Mouse (Mus musculus): ENCODE results near the gene Exoc3. TPM values are rescaled to one million over a fixed set of nuclear protein-coding genes. Genes with fewer than 3 reads are reported as not detected.
A peak's percentile ranks its signal among the peaks of the same experiment; 100 is the strongest.

The Exoc3 gene
- 113 and 114 TPM in 2 replicates for polyA plus RNA-seq (2015; fragmentation: Nextera tagmentation; extraction: Ambion mirVana)

DNA sequence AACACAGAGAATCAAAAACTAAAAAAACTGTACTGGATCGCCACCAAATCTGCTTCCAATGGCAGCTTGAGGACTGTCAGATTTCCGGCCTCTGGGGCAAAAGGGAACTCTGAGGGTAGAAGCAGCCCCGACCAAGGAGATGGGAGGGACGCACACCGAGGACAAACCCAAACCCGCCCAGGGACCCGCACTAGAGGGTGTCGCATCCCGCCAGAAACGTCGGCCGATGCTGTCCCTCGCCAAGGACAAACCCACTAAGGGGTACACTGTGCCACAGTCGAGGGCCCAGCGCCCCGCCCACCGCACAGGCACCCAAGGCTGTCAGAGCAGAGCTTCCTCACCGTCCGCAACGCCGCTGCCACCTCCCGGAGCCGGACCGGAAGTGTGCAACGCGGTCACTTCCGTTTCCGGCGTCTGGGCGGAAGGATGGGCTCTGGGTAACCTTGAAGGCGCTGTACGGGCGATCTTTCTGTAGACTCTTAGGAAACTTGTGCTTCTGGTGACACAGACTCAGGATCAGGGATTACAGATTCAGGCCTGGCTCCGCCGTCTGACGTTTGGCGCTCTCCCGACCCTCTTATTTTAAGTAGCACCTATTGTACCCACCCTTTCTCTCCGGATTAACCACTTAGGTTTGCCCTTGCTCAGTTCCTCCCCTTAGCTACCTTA, at the start of gene Exoc3:
Gene Exoc3 (minus strand): TSS at position 416 of the 669 bp plus-strand sequence.
- peaks cover 34% of the 10 kb centered on the region for H3K4me1 ChIP-seq (replicated peaks)
- WGBS, result under 1% methylated on average over 39 of the region's 39 CpGs
- peak; percentile 99 for ATAC-seq (ENCODE audit: low FRiP score)
- H3K4me3 ChIP-seq, result peak within 1 kb of the TSS; percentile 81
- peak within 1 kb of the TSS; percentile 87 for H3K4me2 ChIP-seq
- H3K9me3 ChIP-seq, result no peaks in the 10 kb centered on the region
- H3K27me3 ChIP-seq, result 0 out of 2 replicates have a peak, but pooled peaks cover 3% of the 10 kb centered on the region
- H3K27ac ChIP-seq, result peak within 1 kb of the TSS; percentile 88
- peak within 1 kb of the TSS; percentile 85 for H3K9ac ChIP-seq
- H3K36me3 ChIP-seq, result peaks cover 8% of the 10 kb centered on the region

DNA sequence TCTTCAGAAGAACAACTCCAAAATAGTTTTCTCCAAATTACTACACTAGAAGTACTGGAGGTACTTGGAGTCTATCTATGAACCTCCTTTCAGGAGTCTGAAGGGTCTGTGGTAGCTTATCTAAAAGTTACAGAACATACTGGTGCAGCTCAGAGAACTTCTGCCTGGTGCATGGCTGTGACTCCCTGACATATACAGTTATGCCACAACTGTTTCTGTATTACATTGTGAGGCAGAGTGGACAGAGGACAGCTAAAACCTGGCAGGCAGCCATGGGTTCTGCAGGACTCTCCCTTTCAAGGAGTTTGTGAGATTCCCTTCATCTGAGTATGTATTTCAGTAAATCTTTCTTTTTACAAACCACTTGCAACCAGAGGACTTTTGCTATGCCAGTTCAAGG, 38.0 kb upstream of the Exoc3 start:
- H3K9me3 ChIP-seq, result no peaks in the 10 kb centered on the region
- no peak for ATAC-seq (ENCODE audit: low FRiP score)
- no peak overlapping the region for H3K4me3 ChIP-seq
- no peak overlapping the region for H3K4me2 ChIP-seq
- no peaks in the 10 kb centered on the region for H3K36me3 ChIP-seq
- H3K9ac ChIP-seq, result no peak overlapping the region; the same call in 1 of the 2 replicates
- H3K27me3 ChIP-seq, result no peaks in the 10 kb centered on the region
- H3K4me1 ChIP-seq (replicated peaks), result peaks cover 10% of the 10 kb centered on the region
- no peak overlapping the region for H3K27ac ChIP-seq

GRCm38 (mm10) chr13:74245899-74246231, 37.3 kb upstream of the Exoc3 start:
- no peak overlapping the region; the same call in 1 of the 2 replicates for H3K4me3 ChIP-seq
- 52% methylated on average over 4 of the region's 4 CpGs for WGBS

GRCm38 (mm10) chr13:74245214-74245898, 36.8 kb upstream of the Exoc3 start:
- peaks cover 10% of the 10 kb centered on the region for H3K4me1 ChIP-seq (replicated peaks)

More at GRCm38 (mm10) chr13:74245899-74246231, 37.3 kb upstream of the Exoc3 start:
- H3K9me3 ChIP-seq, result no peaks in the 10 kb centered on the region
- H3K4me1 ChIP-seq (replicated peaks), result peaks cover 10% of the 10 kb centered on the region
- ATAC-seq (ENCODE audit: low FRiP score), result peak; percentile 72
- no peaks in the 10 kb centered on the region for H3K27me3 ChIP-seq
- H3K9ac ChIP-seq, result no peak overlapping the region; the same call in 1 of the 2 replicates
- H3K27ac ChIP-seq, result no peak overlapping the region
- H3K36me3 ChIP-seq, result no peaks in the 10 kb centered on the region
- H3K4me2 ChIP-seq, result peak overlapping the region; percentile 38

GRCm38 (mm10) chr13:74237574-74237973, 29.0 kb upstream of the Exoc3 start:
- Histone ChIP-seq H3K4me3 (no peak overlapping the region), H3K4me1 (replicated peaks) (no peaks in the 10 kb centered on the region), H3K27me3 (no peaks in the 10 kb centered on the region), H3K36me3 (no peaks in the 10 kb centered on the region), H3K9me3 (no peaks in the 10 kb centered on the region), H3K27ac (no peak overlapping the region), H3K4me2 (no peak overlapping the region), H3K9ac (no peak overlapping the region)
- ATAC-seq (ENCODE audit: low FRiP score), result no peak
- 85% methylated on average over 7 of the region's 7 CpGs for WGBS

More at GRCm38 (mm10) chr13:74245214-74245898, 36.8 kb upstream of the Exoc3 start:
- no peak overlapping the region; the same call in 1 of the 2 replicates for H3K4me3 ChIP-seq
- no peak overlapping the region for H3K27ac ChIP-seq
- 25% methylated on average over 17 of the region's 17 CpGs for WGBS
- H3K9me3 ChIP-seq, result no peaks in the 10 kb centered on the region
- peak overlapping the region; percentile 38 for H3K4me2 ChIP-seq
- no peaks in the 10 kb centered on the region for H3K36me3 ChIP-seq
- no peak overlapping the region; the same call in 1 of the 2 replicates for H3K9ac ChIP-seq
- H3K27me3 ChIP-seq, result no peaks in the 10 kb centered on the region
- ATAC-seq (ENCODE audit: low FRiP score), result peak; percentile 98

DNA sequence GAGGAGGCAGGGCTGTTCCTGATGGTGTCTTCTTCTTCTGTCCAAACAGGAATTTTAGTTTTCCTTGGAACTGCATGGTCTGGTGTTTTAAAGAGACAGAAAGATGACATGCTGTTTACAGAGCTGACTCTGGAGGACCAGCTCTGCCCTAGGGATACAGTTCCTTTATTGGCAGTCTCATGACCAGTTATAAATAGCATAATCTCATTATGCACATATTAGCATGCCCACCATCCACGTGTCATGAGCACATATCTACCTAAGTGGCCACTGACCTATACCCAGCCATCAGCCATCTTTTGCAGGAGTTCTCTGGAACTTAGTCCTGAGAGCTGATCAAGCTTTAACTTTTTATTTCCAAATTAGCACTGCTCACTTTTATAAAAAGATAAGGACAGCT, 12.1 kb upstream of the Exoc3 start:
- 41% methylated on average over 1 of the region's 1 CpGs for WGBS
- no peak overlapping the region for H3K27ac ChIP-seq
- ATAC-seq (ENCODE audit: low FRiP score), result no peak
- H3K9me3 ChIP-seq, result no peaks in the 10 kb centered on the region
- no peak overlapping the region for H3K4me2 ChIP-seq
- no peaks in the 10 kb centered on the region for H3K4me1 ChIP-seq (replicated peaks)
- H3K4me3 ChIP-seq, result no peak overlapping the region
- H3K36me3 ChIP-seq, result no peaks in the 10 kb centered on the region
- H3K27me3 ChIP-seq, result no peaks in the 10 kb centered on the region
- no peak overlapping the region for H3K9ac ChIP-seq

GRCm38 (mm10) chr13:74218441-74218840, 9.9 kb upstream of the Exoc3 start:
- Histone ChIP-seq H3K27ac (no peak overlapping the region), H3K9me3 (no peaks in the 10 kb centered on the region), H3K4me3 (no peak overlapping the region), H3K9ac (no peak overlapping the region), H3K4me1 (replicated peaks) (no peaks in the 10 kb centered on the region), H3K36me3 (no peaks in the 10 kb centered on the region), H3K4me2 (no peak overlapping the region), H3K27me3 (no peaks in the 10 kb centered on the region)
- WGBS, result 81% methylated on average over 3 of the region's 3 CpGs
- no peak for ATAC-seq (ENCODE audit: low FRiP score)

DNA sequence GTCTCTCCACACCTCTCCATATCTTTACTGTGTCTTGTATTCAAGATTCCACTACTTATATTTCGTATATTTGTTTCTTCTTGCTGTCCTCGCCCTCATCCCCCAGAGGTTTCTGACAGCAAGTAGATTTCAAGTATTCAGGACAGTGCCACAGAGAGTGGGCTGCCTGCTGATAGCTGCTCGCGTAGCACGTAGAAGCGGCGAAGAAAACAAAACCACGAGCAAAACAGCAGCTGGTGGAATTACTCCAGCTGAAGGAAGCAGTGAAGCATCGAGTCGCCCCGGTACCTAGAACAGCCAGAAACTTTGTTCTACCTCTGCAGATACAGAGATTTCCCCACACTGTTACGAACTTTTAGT, 434 bp upstream of the Exoc3 start:
- H3K36me3 ChIP-seq, result peaks cover 3% of the 10 kb centered on the region
- peak overlapping the region; percentile 88 for H3K27ac ChIP-seq
- 17% methylated on average over 12 of the region's 12 CpGs for WGBS
- peaks cover 34% of the 10 kb centered on the region for H3K4me1 ChIP-seq (replicated peaks)
- peak overlapping the region; percentile 81 for H3K4me3 ChIP-seq
- H3K27me3 ChIP-seq, result 0 out of 2 replicates have a peak, but pooled peaks cover 3% of the 10 kb centered on the region
- no peaks in the 10 kb centered on the region for H3K9me3 ChIP-seq
- ATAC-seq (ENCODE audit: low FRiP score), result peak; percentile 73
- peak overlapping the region; percentile 87 for H3K4me2 ChIP-seq
- H3K9ac ChIP-seq, result peak overlapping the region; percentile 85

DNA sequence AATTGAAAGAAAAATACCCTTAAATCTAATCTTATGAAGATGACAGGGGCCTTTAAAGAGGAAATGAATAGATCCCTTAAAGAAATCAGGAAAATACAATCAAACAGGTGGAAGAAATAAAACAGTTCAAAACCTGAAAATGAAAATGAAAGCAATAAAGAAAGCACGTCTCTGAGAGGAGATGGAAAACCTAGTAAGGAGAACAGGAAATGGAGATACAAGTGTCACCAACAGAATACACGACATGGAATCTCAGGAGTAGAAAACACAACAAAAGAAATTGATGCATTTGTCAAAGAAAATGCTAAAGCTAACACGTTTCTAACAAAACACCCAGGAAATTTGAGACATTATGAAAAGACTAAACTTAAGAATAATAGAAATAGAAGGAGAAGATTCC, 12.1 kb downstream of the Exoc3 start:
- no peak overlapping the region for H3K9ac ChIP-seq
- no peak overlapping the region for H3K27ac ChIP-seq
- no peak overlapping the region for H3K4me2 ChIP-seq
- peaks cover 51% of the 10 kb centered on the region for H3K36me3 ChIP-seq
- no peaks in the 10 kb centered on the region for H3K9me3 ChIP-seq
- no peaks in the 10 kb centered on the region for H3K27me3 ChIP-seq
- no peak overlapping the region for H3K4me3 ChIP-seq
- H3K4me1 ChIP-seq (replicated peaks), result no peaks in the 10 kb centered on the region
- ATAC-seq (ENCODE audit: low FRiP score), result no peak
- WGBS, result 87% methylated on average over 3 of the region's 3 CpGs

GRCm38 (mm10) chr13:74192613-74193012, 15.9 kb downstream of the Exoc3 start:
- ATAC-seq (ENCODE audit: low FRiP score), result no peak
- H3K4me2 ChIP-seq, result no peak overlapping the region
- no peak overlapping the region for H3K27ac ChIP-seq
- no peak overlapping the region for H3K4me3 ChIP-seq
- 84% methylated on average over 6 of the region's 6 CpGs for WGBS
- no peaks in the 10 kb centered on the region for H3K27me3 ChIP-seq
- H3K9ac ChIP-seq, result no peak overlapping the region
- H3K36me3 ChIP-seq, result peaks cover 67% of the 10 kb centered on the region
- H3K4me1 ChIP-seq (replicated peaks), result no peaks in the 10 kb centered on the region
- no peaks in the 10 kb centered on the region for H3K9me3 ChIP-seq

DNA sequence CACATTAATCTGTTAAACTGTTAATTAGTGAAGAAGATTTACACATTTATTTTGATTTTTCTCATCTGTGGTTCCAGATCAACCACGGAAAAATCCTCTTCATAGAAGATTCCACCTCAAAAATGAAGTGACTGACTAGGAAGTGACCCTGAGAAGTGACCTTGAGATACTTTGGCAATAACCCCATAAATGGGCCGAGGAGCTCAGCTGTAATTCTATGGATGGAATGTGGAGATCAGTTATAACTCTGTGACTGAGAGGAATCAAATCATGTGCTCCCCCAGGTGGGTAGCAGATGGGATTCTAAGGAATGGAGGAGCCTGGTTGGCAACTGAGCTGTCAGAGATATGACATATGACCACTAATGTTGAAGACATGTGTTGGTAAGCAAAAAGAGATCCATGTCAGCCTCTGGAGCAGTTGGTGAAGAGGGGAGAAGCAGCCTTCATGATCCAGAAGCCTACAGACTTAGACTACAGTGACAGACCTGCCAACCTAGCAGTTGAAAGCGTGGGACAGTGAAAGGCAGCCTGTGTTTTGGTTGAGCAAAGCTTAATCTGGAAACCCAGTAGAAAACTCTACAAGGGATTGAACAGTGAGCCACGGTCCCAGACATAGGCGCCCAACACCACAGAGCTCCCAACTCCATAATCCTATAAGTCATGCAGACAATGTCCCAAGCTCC, 25.4 kb downstream of the Exoc3 start:
- ATAC-seq (ENCODE audit: low FRiP score), result no peak
- Histone ChIP-seq H3K9ac (no peak overlapping the region), H3K36me3 (peaks cover 71% of the 10 kb centered on the region), H3K4me1 (replicated peaks) (no peaks in the 10 kb centered on the region), H3K4me2 (no peak overlapping the region), H3K27ac (no peak overlapping the region), H3K27me3 (no peaks in the 10 kb centered on the region), H3K9me3 (no peaks in the 10 kb centered on the region), H3K4me3 (no peak overlapping the region)
- WGBS, result 95% methylated on average over 5 of the region's 5 CpGs

- H3K4me2 ChIP-seq, result no peak overlapping the region
- H3K27me3 ChIP-seq, result no peaks in the 10 kb centered on the region
- peaks cover 3% of the 10 kb centered on the region; the same call in 1 of the 2 replicates for H3K4me1 ChIP-seq (replicated peaks)
- H3K36me3 ChIP-seq, result peaks cover 74% of the 10 kb centered on the region
- H3K27ac ChIP-seq, result no peak overlapping the region
- no peak overlapping the region for H3K9ac ChIP-seq
- no peaks in the 10 kb centered on the region for H3K9me3 ChIP-seq
- 96% methylated on average over 5 of the region's 5 CpGs for WGBS
- H3K4me3 ChIP-seq, result no peak overlapping the region
- no peak for ATAC-seq (ENCODE audit: low FRiP score)
Observed at GRCm38 (mm10) chr13:74172036-74172435, 36.5 kb downstream of the Exoc3 start.

Data from hindbrain, embryonic 13.5 days (tissue).